Mouse (Mus musculus) lung, postnatal 25 days (tissue): ENCODE data around the gene Cyth1.

Source experiments
- DNase-seq: peaks from one replicate; pipeline ENCODE4 v3.0.0; 2022; ENCODE audit warnings: low spot score

The Cyth1 gene

GRCm38 (mm10) chr11:118114581-118115110 is 133.7 kb downstream of the Cyth1 start:
- DNase-seq, result no peak

- no peak for DNase-seq
Observed at GRCm38 (mm10) chr11:118113516-118114205, 134.7 kb downstream of the Cyth1 start.

- DNase-seq, result peak; percentile 72
Observed at GRCm38 (mm10) chr11:118104001-118104400, 144.4 kb downstream of the Cyth1 start.

DNA sequence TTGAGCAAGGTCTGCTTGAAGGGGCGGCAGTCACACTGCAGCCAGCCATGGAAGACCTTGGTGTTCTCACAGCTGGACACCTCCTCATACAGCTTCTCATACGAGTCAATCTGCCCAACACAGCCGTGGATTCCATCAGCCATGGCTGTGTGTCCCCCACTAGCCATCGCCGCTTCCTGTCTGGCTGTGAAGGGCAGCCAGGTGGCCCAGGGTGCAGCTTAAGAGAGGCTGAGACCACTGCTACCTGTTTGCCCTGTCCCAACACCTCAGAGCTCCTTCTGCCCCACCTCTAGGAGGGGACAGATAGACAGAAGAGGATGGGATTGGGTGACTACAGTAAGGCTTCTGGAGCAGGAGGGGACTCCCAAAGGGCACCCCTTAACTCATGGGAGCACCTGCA is 145.0 kb downstream of the Cyth1 start:
- DNase-seq, result no peak

DNA sequence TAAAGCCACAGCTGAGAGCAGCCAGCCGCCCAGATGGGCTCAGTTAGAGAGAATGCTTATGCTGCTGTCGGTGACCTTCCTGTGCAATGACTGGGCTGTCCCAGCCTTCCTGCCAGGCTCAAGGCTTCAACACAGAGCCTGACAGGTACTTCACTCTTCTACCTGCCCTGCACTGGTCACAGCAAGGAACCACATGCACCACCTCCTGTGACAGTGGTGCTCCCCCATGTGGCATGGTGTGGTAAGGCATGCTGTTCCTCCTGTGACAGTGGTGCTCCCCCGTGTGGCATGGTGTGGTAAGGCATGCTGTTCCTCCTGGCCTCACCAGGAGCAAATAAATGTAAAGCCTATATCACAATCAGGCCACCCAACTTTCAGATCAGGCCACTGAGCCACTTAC is 145.6 kb downstream of the Cyth1 start:
- peak; percentile 84 for DNase-seq

DNA sequence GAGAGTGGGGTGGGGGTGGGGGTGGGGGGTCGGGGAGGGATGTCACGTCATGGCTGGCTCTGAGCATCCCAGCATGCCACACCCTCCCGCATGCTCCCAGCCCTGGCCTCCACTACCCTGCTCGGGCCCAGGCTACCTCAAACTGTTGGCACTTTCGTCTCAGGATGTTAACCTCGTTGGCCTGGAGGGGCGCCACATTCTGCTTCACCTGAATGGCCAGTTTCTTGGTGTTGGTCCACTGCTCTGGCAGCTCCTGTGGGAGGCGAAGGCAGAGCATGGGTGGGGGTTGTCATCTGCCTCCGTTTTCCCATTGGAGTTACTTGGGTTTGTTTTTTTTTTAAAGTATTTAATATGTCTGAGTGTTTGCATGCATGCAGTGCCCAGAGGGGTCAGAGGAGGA is 147.3 kb downstream of the Cyth1 start:
- DNase-seq, result no peak

DNA sequence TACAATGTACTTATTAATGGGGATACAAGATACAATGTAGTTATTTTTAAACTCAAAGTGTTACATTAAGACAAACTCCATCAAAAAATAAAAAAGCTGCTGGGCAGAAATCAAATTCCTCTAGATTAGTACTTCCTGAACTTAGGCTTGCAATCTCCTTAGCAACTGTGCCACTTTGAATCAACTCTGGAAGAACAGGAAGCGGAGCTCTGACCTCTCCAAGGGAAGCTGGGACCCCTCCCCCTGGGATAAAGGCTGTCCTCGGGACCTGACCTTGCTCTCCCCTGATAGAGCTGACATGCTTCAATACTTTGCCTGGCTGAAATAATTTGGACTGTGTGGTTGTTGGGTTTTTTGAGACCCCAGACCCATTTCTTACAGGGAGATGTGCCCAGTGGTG is 151.7 kb downstream of the Cyth1 start:
- no peak for DNase-seq

GRCm38 (mm10) chr11:118095004-118095403 is 153.4 kb downstream of the Cyth1 start:
- DNase-seq, result no peak

- DNase-seq, result no peak
Observed at GRCm38 (mm10) chr11:118091002-118091670, 157.3 kb downstream of the Cyth1 start.

DNA sequence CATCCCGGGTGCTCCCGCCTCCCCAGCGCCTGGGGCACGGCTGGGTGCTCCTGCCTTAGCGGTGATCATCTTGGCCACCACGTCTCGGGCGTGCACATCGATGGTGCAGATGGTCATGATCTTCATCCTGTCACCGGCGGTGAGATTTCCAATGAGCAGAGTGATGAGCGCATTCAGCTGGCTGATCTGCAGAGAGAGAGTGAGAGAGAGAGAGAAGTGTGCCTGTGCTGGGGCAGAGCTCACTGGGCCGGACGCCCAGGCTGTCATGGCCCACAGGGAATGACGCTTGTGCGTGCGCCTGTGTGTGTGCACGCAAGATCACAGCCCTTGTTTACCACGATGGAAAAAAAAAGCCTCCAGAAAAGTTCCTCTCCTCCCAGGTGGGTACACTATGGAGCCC is 159.5 kb downstream of the Cyth1 start:
- peak; percentile 10 for DNase-seq

DNA sequence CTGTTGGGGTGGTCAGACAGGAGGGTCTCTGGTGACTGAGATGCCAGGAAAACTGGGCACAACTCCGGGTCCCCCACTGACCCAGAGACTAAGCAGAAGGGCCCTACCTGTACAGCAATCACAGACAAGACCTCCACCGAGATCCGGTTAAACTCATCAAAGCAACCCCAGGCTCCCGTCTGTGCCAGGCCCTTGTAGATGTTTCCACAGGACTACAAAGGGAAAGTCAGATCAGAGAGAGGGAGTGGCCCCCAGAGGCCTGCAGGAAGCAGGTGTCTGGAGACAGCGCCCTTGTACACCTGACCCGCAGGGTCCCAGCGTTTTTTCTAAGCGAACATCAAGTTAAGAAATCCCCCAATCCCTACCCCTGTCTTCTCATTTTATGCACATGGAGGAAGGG is 162.4 kb downstream of the Cyth1 start:
- DNase-seq, result no peak

DNA sequence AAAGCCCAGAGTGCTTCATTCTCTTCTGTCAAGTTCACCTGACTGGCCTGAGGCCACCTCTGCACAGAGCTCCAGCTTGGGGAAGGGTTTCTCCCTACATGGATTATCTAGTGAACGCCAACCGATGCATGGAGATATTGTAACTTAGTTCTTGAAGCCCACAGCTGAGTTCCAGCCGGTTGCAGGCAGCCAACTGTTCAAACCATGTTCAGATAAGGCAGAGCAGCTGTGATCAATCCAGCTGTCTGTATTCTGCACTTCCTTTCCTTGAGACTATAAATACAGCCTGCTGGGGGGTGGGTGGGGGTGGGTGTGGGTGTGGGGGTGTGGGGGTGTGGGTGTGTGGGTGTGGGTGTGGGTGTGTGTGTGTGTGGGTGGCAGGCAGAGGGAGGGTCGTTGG is 163.2 kb downstream of the Cyth1 start:
- no peak for DNase-seq

DNA sequence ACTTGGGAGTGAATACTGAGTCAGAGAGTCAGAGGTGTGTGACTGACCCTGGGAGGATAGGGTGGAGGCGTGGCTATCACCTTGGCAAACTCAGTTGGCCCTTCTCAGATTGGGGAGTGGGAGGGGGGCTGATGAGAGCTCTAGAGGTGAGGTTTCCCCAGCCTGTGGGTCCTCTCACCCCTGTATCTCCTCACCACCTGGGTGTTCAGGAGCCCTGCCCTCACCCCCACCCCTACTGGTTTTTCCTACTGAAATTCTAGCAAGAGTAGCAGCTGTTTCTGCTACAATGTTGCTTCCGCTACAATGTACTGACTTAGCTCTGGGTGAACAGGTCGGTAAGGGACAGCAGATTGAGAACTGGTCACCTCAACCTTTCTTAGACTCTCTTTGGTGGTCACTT is 164.1 kb downstream of the Cyth1 start:
- no peak for DNase-seq

DNA sequence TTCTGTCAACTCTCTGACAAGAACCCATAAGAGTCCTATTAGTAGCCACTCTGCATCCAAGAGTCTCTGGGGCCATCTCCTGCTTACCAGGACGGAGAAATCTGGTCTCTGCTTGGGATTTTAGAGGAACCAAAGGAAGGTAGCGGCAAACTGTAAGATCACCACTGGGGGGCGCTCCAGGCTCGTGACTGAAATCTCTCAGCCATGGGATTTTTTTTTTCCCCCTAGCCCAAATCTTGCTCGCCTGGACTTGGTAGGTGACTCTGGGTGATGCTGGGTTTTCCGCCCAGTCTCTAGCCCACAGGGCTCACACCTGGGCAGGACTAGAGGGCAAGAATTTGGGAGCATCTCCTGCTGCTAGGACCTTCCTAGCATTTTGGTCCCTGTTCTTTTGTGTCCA is 164.6 kb downstream of the Cyth1 start:
- DNase-seq, result peak; percentile 42

DNA sequence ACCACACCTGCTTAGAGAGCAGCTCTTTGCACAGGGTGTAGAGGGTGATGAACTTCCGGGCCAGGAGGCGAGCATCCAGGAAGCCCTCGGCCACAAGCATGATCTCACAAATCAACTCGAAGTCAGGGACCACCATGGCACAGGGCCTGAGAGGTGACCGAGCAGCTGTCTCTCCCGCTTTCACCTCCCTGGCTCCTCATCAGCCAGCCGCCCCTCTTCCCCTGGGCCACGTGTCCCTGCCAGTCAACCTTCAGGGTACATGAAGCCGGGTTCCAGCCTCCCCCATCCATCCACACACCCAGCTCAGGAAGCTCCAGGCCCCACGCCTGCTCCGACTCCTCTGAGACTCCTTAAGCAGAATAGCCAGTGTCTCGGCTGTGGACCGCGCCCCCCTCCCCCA is 166.1 kb downstream of the Cyth1 start:
- DNase-seq, result no peak
